Mouse (Mus musculus) CH12.LX (cell line): ENCODE results near the gene Adam1a. TPM values are rescaled to one million over a fixed set of nuclear protein-coding genes. Genes with fewer than 3 reads are reported as not detected.

Experiments used
- DNase-seq: peaks from one replicate; pipeline ENCODE4 v3.0.0-alpha.2; 2013; ENCODE audit errors: extremely low read depth
- H3K27ac ChIP-seq: 2 replicates; pipeline ENCODE4 v1.5.1; 2012; ENCODE audit warnings: low read depth, mild to moderate bottlenecking, control low read depth, moderate library complexity; ENCODE audit not compliant: insufficient read depth
- H3K27me3 ChIP-seq: replicated peaks from 2 replicates; pipeline ENCODE3; 2012; ENCODE audit warnings: inconsistent platforms
- H3K36me3 ChIP-seq, 2 experiments: replicated peaks in 1 of 2; 2 replicates each; pipeline versions ENCODE3 to v1.6.1; 2012; ENCODE audit warnings: inconsistent platforms in 1 of 2, low read length in 1 of 2, mild to moderate bottlenecking in 1 of 2, mixed read lengths in 1 of 2, moderate library complexity in 1 of 2; ENCODE audit not compliant: control insufficient read depth in 1 of 2, insufficient read depth in 1 of 2
- H3K4me1 ChIP-seq, 2 experiments: 2 replicates each; pipeline ENCODE4 v1.6.1; 2012; ENCODE audit warnings: inconsistent platforms in 1 of 2, moderate library complexity in 1 of 2; ENCODE audit not compliant: insufficient read depth in 2 of 2, control insufficient read depth in 1 of 2
- H3K4me2 ChIP-seq: 2 replicates; pipeline ENCODE4 v1.6.1; 2012; ENCODE audit warnings: low read depth, mild to moderate bottlenecking, control low read depth; ENCODE audit not compliant: poor library complexity, insufficient read depth, severe bottlenecking
- H3K4me3 ChIP-seq, 3 experiments: fragments of 150-350 bp in 1 of 3; sonication (generic) in 1 of 3; replicated peaks in 1 of 3; 2 replicates each; pipeline versions ENCODE3 to v1.5.1; 2011 to 2012; ENCODE audit warnings: low read depth in 2 of 3, low read length in 2 of 3, mild to moderate bottlenecking in 2 of 3, moderate library complexity in 2 of 3, control low read depth in 1 of 3, improper control_type of control experiment in 1 of 3, inconsistent platforms in 1 of 3, mixed read lengths in 1 of 3; ENCODE audit not compliant: poor library complexity in 1 of 3
- H3K79me2 ChIP-seq: replicated peaks from 2 replicates; pipeline ENCODE4 v1.6.1; 2012; ENCODE audit warnings: mild to moderate bottlenecking, moderate library complexity; ENCODE audit not compliant: control insufficient read depth, poor library complexity, insufficient read depth, severe bottlenecking; ENCODE audit errors: extremely low read depth
- H3K9ac ChIP-seq: 2 replicates; pipeline ENCODE4 v1.6.1; 2012; ENCODE audit warnings: low read depth, mild to moderate bottlenecking, control low read depth, moderate library complexity; ENCODE audit not compliant: insufficient read depth
- H3K9me3 ChIP-seq: replicated peaks from 2 replicates; pipeline ENCODE3; 2012; ENCODE audit warnings: low read length, inconsistent platforms, mixed read lengths
- CHD2 ChIP-seq: IDR thresholded peaks from 2 replicates; pipeline ENCODE4 v1.6.1; 2011; ENCODE audit warnings: low read length, improper control_type of control experiment
- CTCF ChIP-seq, 2 experiments: IDR thresholded peaks in 1 of 2; conservative IDR thresholded peaks in 1 of 2; 2 replicates each; pipeline ENCODE4 v1.5.1; 2011 to 2012; ENCODE audit warnings: low read depth in 2 of 2, low read length in 2 of 2, improper control_type of control experiment in 1 of 2, inconsistent platforms in 1 of 2, mild to moderate bottlenecking in 1 of 2, moderate library complexity in 1 of 2
- E2F4 ChIP-seq: IDR thresholded peaks from 2 replicates; pipeline ENCODE4 v1.6.1; 2011; ENCODE audit warnings: low read depth, low read length, improper control_type of control experiment; ENCODE audit not compliant: insufficient replicate concordance
- EP300 ChIP-seq: IDR thresholded peaks from 2 replicates; pipeline ENCODE4 v1.6.1; 2011; ENCODE audit warnings: low read length, improper control_type of control experiment
- GABPA ChIP-seq: IDR thresholded peaks from 2 replicates; pipeline ENCODE4 v1.6.1; 2012; ENCODE audit warnings: low read depth, low read length, improper control_type of control experiment, inconsistent platforms; ENCODE audit not compliant: insufficient replicate concordance
- HCFC1 ChIP-seq: IDR thresholded peaks from 2 replicates; pipeline ENCODE4 v1.6.1; 2012; ENCODE audit warnings: low read depth, mild to moderate bottlenecking, inconsistent platforms, low read length, improper control_type of control experiment
- JUN ChIP-seq: IDR thresholded peaks from 2 replicates; pipeline ENCODE4 v1.6.1; 2011; ENCODE audit warnings: low read depth, mild to moderate bottlenecking, low read length, improper control_type of control experiment, moderate library complexity; ENCODE audit not compliant: insufficient read depth
- JUND ChIP-seq: conservative IDR thresholded peaks from 2 replicates; pipeline ENCODE4 v1.6.1; 2011; ENCODE audit warnings: low read depth, low read length, improper control_type of control experiment
- MAFK ChIP-seq: IDR thresholded peaks from 2 replicates; pipeline ENCODE4 v1.6.1; 2011; ENCODE audit warnings: low read length, improper control_type of control experiment; ENCODE audit not compliant: insufficient replicate concordance
- MAX ChIP-seq: IDR thresholded peaks from 2 replicates; pipeline ENCODE4 v1.6.1; 2011; ENCODE audit warnings: low read length, improper control_type of control experiment
- MAZ ChIP-seq: IDR thresholded peaks from 2 replicates; pipeline ENCODE4 v1.6.1; 2012; ENCODE audit warnings: low read depth, mild to moderate bottlenecking, inconsistent platforms, low read length, improper control_type of control experiment, moderate library complexity
- MEF2A ChIP-seq: IDR thresholded peaks from 2 replicates; pipeline ENCODE4 v1.6.1; 2014; ENCODE audit warnings: low read depth, mild to moderate bottlenecking, inconsistent platforms, low read length, improper control_type of control experiment, borderline replicate concordance
- MXI1 ChIP-seq: IDR thresholded peaks from 2 replicates; pipeline ENCODE4 v1.6.1; 2011; ENCODE audit warnings: mild to moderate bottlenecking, low read depth, low read length, improper control_type of control experiment
- MYC ChIP-seq: IDR thresholded peaks from 2 replicates; pipeline ENCODE4 v1.6.1; 2011; ENCODE audit warnings: low read depth, mild to moderate bottlenecking, improper control_type of control experiment, low read length
- NELFE ChIP-seq: IDR thresholded peaks from 2 replicates; pipeline ENCODE4 v1.6.1; 2011; ENCODE audit warnings: low read depth, low read length, improper control_type of control experiment
- NRF1 ChIP-seq: IDR thresholded peaks from 2 replicates; pipeline ENCODE4 v1.6.1; 2014; ENCODE audit warnings: low read depth, mild to moderate bottlenecking, inconsistent platforms, low read length, improper control_type of control experiment, moderate library complexity
- PAX5 ChIP-seq: IDR thresholded peaks from 2 replicates; pipeline ENCODE4 v1.6.1; 2012; ENCODE audit warnings: low read length, inconsistent platforms, mixed read lengths
- POLR2A ChIP-seq: IDR thresholded peaks from 2 replicates; pipeline ENCODE4 v1.6.1; 2011; ENCODE audit warnings: low read depth, mild to moderate bottlenecking, improper control_type of control experiment, low read length
- POLR2AphosphoS2 ChIP-seq: IDR thresholded peaks from 2 replicates; pipeline ENCODE4 v1.6.1; 2011; ENCODE audit warnings: low read depth, low read length, improper control_type of control experiment
- RAD21 ChIP-seq: IDR thresholded peaks from 2 replicates; pipeline ENCODE4 v1.6.1; 2011; ENCODE audit warnings: low read depth, mild to moderate bottlenecking, low read length, improper control_type of control experiment, moderate library complexity
- RCOR1 ChIP-seq: conservative IDR thresholded peaks from 2 replicates; pipeline ENCODE4 v1.6.1; 2012; ENCODE audit warnings: low read depth, mild to moderate bottlenecking, inconsistent platforms, low read length, improper control_type of control experiment
- SMC3 ChIP-seq: IDR thresholded peaks from 2 replicates; pipeline ENCODE4 v1.6.1; 2011; ENCODE audit warnings: low read depth, low read length, improper control_type of control experiment
- TCF12 ChIP-seq: IDR thresholded peaks from 2 replicates; pipeline ENCODE4 v1.6.1; 2014; ENCODE audit warnings: low read depth, mild to moderate bottlenecking, inconsistent platforms, low read length, improper control_type of control experiment
- UBTF ChIP-seq: IDR thresholded peaks from 2 replicates; pipeline ENCODE4 v1.6.1; 2012; ENCODE audit warnings: low read depth, mild to moderate bottlenecking, inconsistent platforms, low read length, improper control_type of control experiment, moderate library complexity
- USF2 ChIP-seq: conservative IDR thresholded peaks from 2 replicates; pipeline ENCODE4 v1.6.1; 2011; ENCODE audit warnings: low read depth, low read length, improper control_type of control experiment
- ZC3H11A ChIP-seq: IDR thresholded peaks from 2 replicates; pipeline ENCODE4 v1.6.1; 2012; ENCODE audit warnings: low read depth, mild to moderate bottlenecking, inconsistent platforms, low read length, improper control_type of control experiment
- ZKSCAN1 ChIP-seq: IDR thresholded peaks from 2 replicates; pipeline ENCODE4 v1.6.1; 2012; ENCODE audit warnings: low read depth, inconsistent platforms, low read length, improper control_type of control experiment, borderline replicate concordance
- ZMIZ1 ChIP-seq: IDR thresholded peaks from 2 replicates; pipeline ENCODE4 v1.6.1; 2012; ENCODE audit warnings: low read depth, mild to moderate bottlenecking, inconsistent platforms, low read length, improper control_type of control experiment
- ZNF384 ChIP-seq: IDR thresholded peaks from 2 replicates; pipeline ENCODE4 v1.6.1; 2012; ENCODE audit warnings: low read depth, low read length, improper control_type of control experiment, inconsistent platforms
- dilution Hi-C: fragments of 300-500 bp; cut with MboI; formaldehyde crosslinking; loops from 2 replicates; pipeline ENCODE4 v1.14.3; 2020; ENCODE audit warnings: low sequenced_read_pairs; ENCODE audit not compliant: extremely low pct_unique_long_range_greater_than_20kb, extremely low pct_ligation_motif_present
- in situ Hi-C: fragments of 300-500 bp; cut with MboI; formaldehyde crosslinking; loops from 3 replicates; pipeline ENCODE4 v1.14.3; 2019; ENCODE audit warnings: low sequenced_read_pairs, low pct_ligation_motif_present, low pct_unique_long_range_greater_than_20kb, mixed read lengths
- polyA plus RNA-seq: library from polyadenylated mRNA; unstranded; fragments of >175 nt; gene quantifications from 2 replicates; pipeline ENCODE4 v1.2.1, GENCODE M21; 2012; ENCODE audit warnings: low read depth; ENCODE audit not compliant: insufficient read length
- total RNA-seq, 2 experiments: library from RNA; depleted of rRNA; stranded (reverse); fragments of 300-350 nt in 1 of 2; fragments of >200 nt in 1 of 2; gene quantifications; 2 replicates each; pipeline ENCODE4 v1.2.3; 2012 to 2014

The Adam1a gene
- total and polyA plus RNA-seq, 3 experiments, result 1.2 to 1.6 (median 1.3) TPM

DNA sequence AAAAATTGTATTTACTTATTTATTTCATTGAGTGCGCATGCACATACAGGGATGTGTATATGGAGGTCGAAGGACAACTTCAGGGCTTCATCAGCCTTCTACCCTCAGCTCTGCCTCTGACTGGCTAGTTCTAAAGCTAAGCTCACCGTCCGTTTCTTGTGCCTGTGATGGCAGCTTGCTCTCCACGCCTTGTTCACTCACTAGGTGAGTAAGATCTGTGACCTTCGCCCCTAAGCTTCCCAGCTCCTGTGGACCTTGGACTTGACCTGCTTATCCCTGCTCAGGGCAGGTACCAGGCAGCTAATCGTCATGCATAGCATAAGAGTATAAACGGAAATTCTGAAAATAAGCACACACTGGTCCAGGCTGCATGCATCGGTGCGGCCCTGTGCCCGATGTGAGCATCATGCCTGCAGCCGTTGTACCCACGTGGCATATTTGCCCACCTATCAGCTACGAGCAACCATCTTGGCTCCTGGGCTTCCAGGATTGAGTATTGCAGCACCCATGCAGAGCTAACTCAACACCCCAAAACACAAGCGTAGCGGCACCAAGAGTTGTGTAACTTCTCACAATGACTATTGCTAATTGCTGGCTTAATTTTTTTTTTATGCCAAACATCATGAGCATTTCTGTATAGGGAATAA lies 20.9 kb upstream of the Adam1a start:
- Histone ChIP-seq H3K27ac (no peak overlapping the region), H3K9me3 (peaks cover 3% of the 10 kb centered on the region), H3K4me3 (no peak overlapping the region), H3K79me2 (no peaks in the 10 kb centered on the region), H3K27me3 (no peaks in the 10 kb centered on the region), H3K4me1 (peaks cover 0 to 11% of the 10 kb centered on the region in 2 experiments; a peak in 2 of 4 replicates), H3K4me2 (no peak overlapping the region), H3K9ac (no peak overlapping the region), H3K36me3 (peaks cover 9 to 46% of the 10 kb centered on the region in 2 experiments)
- dilution Hi-C loops (no loop called here), in situ Hi-C loops (loop anchor here (5.0 kb wide), 1 partner anchor 41 kb away; no protein-coding TSS in a partner anchor)
- DNase-seq, result no peak
- TF ChIP-seq MXI1 (no peak), MAZ (no peak), ZKSCAN1 (no peak), UBTF (no peak), MAX (no peak), EP300 (no peak), JUND (no peak), TCF12 (no peak), RAD21 (no peak), ZNF384 (no peak), E2F4 (no peak), RCOR1 (no peak), POLR2A (no peak)

GRCm38 (mm10) chr5:121564468-121564895 lies 19.2 kb upstream of the Adam1a start:
- H3K79me2 ChIP-seq, result no peaks in the 10 kb centered on the region
- no peak overlapping the region for H3K4me3 ChIP-seq
- no peak overlapping the region for H3K27ac ChIP-seq
- peaks cover 3% of the 10 kb centered on the region for H3K9me3 ChIP-seq
- dilution Hi-C loops (no loop called here), in situ Hi-C loops (no loop called here)
- DNase-seq, result peak; percentile 96
- peak overlapping the region; percentile 27; the same call in 1 of the 2 replicates for H3K4me2 ChIP-seq
- no peak overlapping the region for H3K9ac ChIP-seq
- H3K27me3 ChIP-seq, result no peaks in the 10 kb centered on the region
- H3K36me3 ChIP-seq, result peaks cover 5 to 30% of the 10 kb centered on the region in 2 experiments
- peaks cover 0 to 11% of the 10 kb centered on the region in 2 experiments; a peak in 2 of 4 replicates for H3K4me1 ChIP-seq
- TF ChIP-seq ZC3H11A (0 out of 2 replicates have a peak, but pooled peaks have one; percentile 40), MXI1 (peak; percentile 97), RCOR1 (no peak), USF2 (peak; percentile 47), ZMIZ1 (no peak), NRF1 (peak; percentile 35; the same call in 1 of the 2 replicates), SMC3 (peak; percentile 94), GABPA (no peak), MEF2A (0 out of 2 replicates have a peak, but pooled peaks have one; percentile 51), MAFK (no peak), CHD2 (0 out of 2 replicates have a peak, but pooled peaks have one; percentile 5), JUN (no peak), CTCF (conservative IDR thresholded peaks at IDR 0.05 in 1 of 2, IDR thresholded peaks at IDR 0.05 in 1 of 2; ENCODE audit: low read depth in 2 of 2, low read length in 2 of 2) (peak; percentile 94 to 96), NELFE (peak; percentile 55; the same call in 1 of the 2 replicates), ZNF384 (no peak), TCF12 (peak; percentile 82; the same call in 1 of the 2 replicates), MYC (peak; percentile 99), JUND (no peak), MAZ (peak; percentile 20; the same call in 1 of the 2 replicates), UBTF (no peak), POLR2A (peak; percentile 39; the same call in 1 of the 2 replicates), PAX5 (no peak), MAX (peak; percentile 98), POLR2AphosphoS2 (no peak), E2F4 (no peak), HCFC1 (no peak; the same call in 1 of the 2 replicates), EP300 (peak; percentile 84)
